Mouse (Mus musculus) retina, postnatal 7 days (tissue): ENCODE data around the gene 1700017N19Rik.
"Not testable (repeated sequence)": the region's sequence is repeated elsewhere in the genome, so short reads cannot be mapped to it uniquely, and the experiment has no call there.

Source experiments
- DNase-seq: peaks from one replicate; pipeline ENCODE4 v3.0.0-alpha.2; 2012; ENCODE audit warnings: low read depth, low spot score

1700017N19Rik gene

DNA sequence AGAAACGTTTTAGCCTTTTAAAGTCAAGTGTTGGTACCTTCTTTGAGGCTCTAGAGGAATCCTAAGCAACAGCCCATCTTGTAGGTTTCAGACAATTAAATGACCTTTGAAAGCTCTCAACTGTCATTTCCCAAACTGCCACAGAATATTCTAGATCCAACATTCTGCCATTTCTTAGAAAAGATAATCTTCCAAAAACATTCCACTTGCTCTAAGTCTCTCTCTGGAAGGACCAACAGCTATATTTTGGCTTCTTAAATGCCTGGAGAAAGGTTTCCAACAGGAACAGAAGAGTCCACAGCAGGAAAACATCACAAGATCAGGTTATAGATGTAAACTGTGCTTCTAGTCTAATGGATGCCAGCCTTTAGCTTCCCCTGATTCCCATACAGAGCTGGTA is at the start of gene 1700017N19Rik, which contains the start of gene 4930430F08Rik:
Gene 1700017N19Rik (plus strand): TSS at position 162 of the 400 bp plus-strand sequence.
Gene 4930430F08Rik (minus strand): TSS at position 101 of the 400 bp plus-strand sequence.
- DNase-seq = no peak

GRCm38 (mm10) chr10:100556566-100557175 is 33.6 kb upstream of the 1700017N19Rik start:
- no peak for DNase-seq

DNA sequence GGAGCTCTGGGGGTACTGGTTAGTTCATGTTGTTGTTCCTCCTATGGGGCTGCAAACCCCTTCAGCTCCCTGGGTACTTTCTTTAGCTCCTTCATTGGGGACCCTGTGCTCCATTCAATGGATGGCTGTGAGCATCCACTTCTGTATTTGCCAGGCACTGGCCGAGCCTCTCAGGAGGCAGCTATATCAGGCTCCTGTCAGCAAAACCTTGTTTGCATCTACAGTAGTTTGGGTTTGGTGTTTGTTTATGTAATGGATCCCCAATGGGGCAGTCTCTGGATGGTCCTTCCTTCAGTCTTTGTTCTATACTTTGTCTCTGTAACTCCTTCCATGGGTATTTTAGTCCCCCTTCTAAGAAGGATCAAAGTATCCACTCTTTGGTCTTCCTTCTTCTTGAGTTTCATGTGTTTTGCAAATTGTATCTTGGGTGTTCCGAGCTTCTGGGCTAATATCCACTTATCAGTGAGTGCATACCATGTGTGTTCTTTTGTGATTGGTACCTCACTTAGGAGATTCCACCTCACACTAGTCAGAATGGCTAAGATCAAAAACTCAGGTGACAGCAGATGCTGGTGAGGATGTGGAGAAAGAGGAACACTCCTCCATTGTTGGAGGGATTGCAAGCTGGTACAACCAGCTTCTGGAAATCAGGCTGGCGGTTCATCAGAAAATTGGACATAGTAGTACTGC is 29.9 kb upstream of the 1700017N19Rik start:
- not testable (repeated sequence) for DNase-seq

- no peak for DNase-seq
These were observed 26.2 kb upstream of the 1700017N19Rik start for GRCm38 (mm10) chr10:100564112-100564511.

GRCm38 (mm10) chr10:100571707-100572106 is 18.6 kb upstream of the 1700017N19Rik start:
- DNase-seq = no peak

- DNase-seq = no peak
These were observed 15.7 kb upstream of the 1700017N19Rik start for GRCm38 (mm10) chr10:100574505-100575149.

DNA sequence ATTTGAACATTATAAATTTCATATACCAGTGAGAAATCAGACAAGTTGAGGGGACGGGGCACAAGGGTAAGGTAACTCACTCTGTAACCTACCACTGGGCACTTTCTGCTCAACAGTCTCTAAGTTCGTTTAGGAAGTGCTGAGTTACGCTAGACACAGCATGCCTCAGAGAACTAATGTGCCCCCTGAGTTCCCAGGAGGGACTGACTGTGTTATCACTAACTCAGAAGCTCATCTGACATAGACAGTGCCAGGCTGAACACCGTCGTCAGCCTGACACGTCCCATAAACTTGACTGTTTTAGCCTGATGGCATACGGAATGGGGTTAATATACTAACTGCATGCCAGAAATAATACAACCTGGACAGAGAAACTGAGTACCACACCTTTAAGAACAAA is 15.0 kb upstream of the 1700017N19Rik start:
- no peak for DNase-seq

DNA sequence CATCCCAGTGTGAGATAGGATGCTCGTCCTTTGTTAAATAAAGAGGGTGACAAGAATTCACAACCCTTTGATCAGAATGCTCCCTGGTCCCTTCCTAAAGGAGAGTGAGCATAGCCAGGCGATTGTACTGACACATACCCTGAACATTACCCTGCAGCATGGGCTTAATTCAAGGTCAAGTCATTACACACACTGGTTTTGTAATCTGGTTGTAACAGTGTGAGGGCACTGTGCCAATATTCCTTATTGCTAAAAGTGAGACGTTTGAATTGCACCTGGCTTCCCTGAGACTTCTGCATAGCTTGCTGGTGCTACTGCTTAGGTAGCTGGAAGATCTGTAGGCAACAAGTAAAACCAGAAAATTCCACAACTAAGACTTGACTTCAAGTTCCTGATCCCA is 6.1 kb upstream of the 1700017N19Rik start:
- DNase-seq = no peak

GRCm38 (mm10) chr10:100588524-100588923 is 1.8 kb upstream of the 1700017N19Rik start:
- no peak for DNase-seq

DNA sequence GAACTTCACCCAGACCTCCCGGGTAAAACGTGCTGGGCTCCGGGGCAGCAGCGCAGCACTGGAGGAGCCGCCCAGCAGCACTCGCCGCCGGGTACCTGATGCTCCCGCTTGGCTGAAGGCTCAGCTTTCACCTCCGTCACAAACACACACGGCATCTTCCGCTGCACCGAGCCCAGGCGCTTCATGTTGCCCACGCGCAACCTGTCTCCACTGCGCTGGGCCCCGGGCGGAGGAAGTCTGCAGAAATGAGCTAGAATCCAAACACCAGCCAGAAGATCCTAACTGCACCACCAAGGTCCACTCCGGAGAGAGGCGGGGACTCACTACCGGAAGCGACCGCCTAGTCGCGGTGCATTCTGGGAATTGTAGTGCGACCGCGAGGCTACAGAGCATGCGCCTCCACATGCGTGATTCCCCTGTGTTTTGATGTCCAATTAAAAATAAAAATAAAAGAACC is 1.3 kb upstream of the 1700017N19Rik start:
- DNase-seq = peak; percentile 79

GRCm38 (mm10) chr10:100598339-100598738 is 8.1 kb downstream of the 1700017N19Rik start:
- no peak for DNase-seq

GRCm38 (mm10) chr10:100603511-100603910 is 13.2 kb downstream of the 1700017N19Rik start:
- DNase-seq = no peak

GRCm38 (mm10) chr10:100604254-100604653 is 14.0 kb downstream of the 1700017N19Rik start:
- DNase-seq = no peak

- DNase-seq = no peak
These were observed 27.1 kb downstream of the 1700017N19Rik start for GRCm38 (mm10) chr10:100617233-100617903.

DNA sequence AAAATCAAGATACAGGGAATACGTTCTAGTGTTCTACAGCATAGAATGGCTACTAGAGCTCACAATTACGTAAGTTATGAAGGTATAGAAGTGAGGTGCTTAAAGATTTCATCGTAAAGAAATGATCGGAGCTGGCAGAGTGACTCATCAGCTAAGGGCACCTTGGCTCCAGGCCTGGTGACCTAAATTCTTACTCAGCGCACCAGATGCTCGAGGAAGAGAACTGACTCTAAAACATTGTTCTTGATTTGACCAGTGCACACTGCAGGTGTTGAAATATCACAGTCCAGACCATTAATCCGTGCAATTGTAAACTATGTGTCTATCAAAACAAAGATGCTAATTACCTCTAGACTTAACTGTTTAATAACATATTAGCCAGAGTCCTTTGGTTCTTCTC is 29.2 kb downstream of the 1700017N19Rik start:
- no peak for DNase-seq

DNA sequence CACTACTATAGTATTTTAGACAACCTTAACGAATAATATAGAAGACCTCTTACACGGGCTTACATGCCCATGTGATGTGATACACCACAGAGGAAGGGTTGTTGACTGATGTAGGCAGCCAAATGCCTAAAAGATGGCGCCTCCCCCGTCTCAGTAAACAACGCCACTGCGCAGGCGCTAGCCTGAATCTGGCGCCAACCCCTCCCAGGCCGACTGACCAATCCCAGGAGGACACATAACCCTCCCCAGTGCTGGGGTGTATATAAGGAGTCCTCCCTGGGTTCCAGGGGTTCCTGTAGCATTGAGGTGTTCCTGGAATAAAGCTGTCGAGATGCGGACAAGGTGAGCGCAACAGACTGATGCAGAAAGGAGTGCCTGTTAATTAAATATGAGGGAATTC is 29.8 kb downstream of the 1700017N19Rik start:
- no peak for DNase-seq

DNA sequence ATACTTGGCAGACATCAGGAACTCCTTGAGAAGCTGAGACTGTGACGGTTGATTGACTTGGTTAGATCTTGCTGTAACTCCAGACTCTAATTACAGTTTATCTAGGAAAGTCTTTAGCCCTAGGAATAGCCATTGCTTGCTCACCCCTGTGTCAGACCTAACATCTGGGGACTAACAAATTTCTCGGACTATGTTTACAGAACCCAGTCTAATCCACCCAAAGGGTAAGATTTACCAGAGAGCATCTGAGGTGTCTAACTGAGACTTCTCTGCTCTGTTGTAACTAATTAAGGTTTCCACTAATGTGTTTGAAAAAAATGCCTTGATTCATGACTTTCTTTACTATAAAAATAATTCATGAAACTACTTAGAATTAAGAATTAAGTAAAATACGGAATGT is 32.2 kb downstream of the 1700017N19Rik start:
- no peak for DNase-seq

GRCm38 (mm10) chr10:100629762-100630438 is 39.6 kb downstream of the 1700017N19Rik start:
- peak; percentile 33 for DNase-seq

DNA sequence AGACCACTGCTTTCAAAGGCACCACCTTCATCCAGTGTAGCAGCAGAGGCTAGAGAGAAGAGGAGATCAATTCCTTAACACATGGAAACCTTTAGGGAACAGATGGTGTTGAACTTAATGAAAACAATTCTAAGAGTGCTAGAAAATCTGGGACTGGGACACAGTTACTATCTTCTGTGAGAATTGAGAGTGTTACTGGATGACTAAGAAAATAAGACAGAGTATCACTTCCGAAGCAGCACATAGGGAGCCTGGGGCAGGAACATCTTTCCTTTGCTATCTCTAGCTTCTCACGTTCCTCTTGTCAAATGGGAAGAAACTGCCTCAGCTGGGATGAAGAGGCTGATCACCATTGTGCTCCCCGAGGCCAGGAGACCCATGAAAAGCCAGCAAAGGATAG is 52.6 kb downstream of the 1700017N19Rik start:
- DNase-seq = no peak

DNA sequence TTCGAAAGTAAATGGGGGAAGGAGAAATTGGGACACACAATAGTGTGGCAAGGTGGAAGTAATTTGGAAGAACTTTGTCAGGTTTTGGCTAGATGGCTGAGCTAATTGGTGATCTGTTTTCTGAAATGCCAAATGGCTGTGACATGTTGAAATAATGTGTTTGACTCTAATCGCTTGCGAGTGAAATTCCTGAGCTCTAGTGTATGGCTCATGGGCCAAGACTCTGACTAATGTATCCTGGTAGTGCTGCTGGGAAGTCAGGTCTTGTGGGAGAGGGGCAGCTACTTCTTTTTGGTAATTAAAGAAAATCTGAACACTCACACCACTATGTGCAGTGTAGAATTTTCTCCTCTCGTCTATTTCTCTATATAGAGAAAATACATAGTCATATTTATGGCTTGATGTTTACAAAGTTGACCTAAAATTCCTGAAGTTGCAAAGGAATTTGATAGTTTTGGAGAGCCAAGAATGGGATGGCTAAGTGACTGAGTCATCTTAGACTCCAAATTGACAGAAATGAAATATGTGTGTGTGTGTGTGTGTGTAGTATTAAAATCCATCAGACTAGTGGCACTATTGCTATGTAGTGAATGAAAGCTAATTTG is 55.1 kb downstream of the 1700017N19Rik start:
- DNase-seq = no peak

- no peak for DNase-seq
These were observed 63.9 kb downstream of the 1700017N19Rik start for GRCm38 (mm10) chr10:100654183-100654582.
